Comparison of ENCODE assay signal across 18 mouse cellular contexts in the genomic region with DNA sequence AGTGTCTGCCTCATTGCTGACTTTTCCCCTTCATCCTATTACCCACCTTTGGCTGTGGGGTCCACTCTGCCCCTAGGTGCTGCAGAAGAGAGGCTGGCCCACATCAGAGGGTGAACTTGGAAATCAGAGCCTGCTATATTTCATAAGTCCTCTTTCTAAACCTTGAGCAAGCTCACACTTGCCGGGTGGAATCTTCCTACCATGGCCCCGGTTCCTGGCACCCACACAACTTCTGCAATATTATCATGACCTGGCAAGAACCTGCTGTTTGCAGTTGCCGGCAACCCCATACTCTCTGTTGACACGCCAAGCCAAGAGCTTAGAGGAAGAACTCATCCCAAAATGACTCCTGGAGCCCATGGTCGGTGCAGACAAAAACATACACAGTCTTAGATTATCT. TPM values are rescaled to one million over a fixed set of nuclear protein-coding genes. Genes with fewer than 3 reads are reported as not detected.
DNase-seq lines count a peak whose midpoint lies in the region; ATAC-seq and TF ChIP-seq lines count a peak whose summit lies in the region.
"Had no signal": no experiment of that assay in that cellular context is flagged by ENCODE, and none has a peak within 500 bp of the region (broad histone marks: within the 10 kb centered on the region; RNA-seq: fewer than 3 reads in every experiment).

No protein-coding gene starts in this region.

- TF ChIP-seq CTCF in liver, adult 2 months (IDR thresholded peaks at IDR 0.05; ENCODE audit: low read depth, low read length) = no peak

- no peak for ATAC-seq in liver, embryonic 11.5 days (replicated peaks; ENCODE audit: low FRiP score)
- peak; percentile 64 for ATAC-seq in megakaryocyte progenitor cell, adult 5-6 weeks (replicated peaks; ENCODE audit: poor library complexity)
- ATAC-seq in midbrain, embryonic 15.5 days (replicated peaks) = no peak
- ATAC-seq: CD4-positive, CD25-positive, alpha-beta regulatory T cell, adult 4 months; liver, embryonic 12.5 days had no signal

- H3K27me3 ChIP-seq in liver, adult 2 months (ENCODE audit: control insufficient read depth, insufficient read depth, low read length) = peaks cover 14% of the 10 kb centered on the region; the same call in 1 of the 2 replicates
- no peaks in the 10 kb centered on the region for H3K27me3 ChIP-seq in liver, embryonic 11.5 days (replicated peaks; ENCODE audit: control insufficient read depth, insufficient read depth, low read length)
- no peaks in the 10 kb centered on the region for H3K27me3 ChIP-seq in midbrain, embryonic 15.5 days (replicated peaks)
- H3K27me3 ChIP-seq: hindbrain, embryonic 12.5 days; lung, embryonic 15.5 days; neural tube, embryonic 12.5 days; stomach, embryonic 15.5 days had no signal

- no peak overlapping the region for H3K9ac ChIP-seq in liver, adult 2 months (ENCODE audit: low read depth, low read length)
- H3K9ac ChIP-seq in liver, embryonic 11.5 days (ENCODE audit: low read depth, low read length) = no peak overlapping the region
- no peak overlapping the region for H3K9ac ChIP-seq in midbrain, embryonic 15.5 days
- H3K9ac ChIP-seq: hindbrain, embryonic 12.5 days; liver, embryonic 12.5 days; lung, embryonic 15.5 days; neural tube, embryonic 12.5 days; stomach, embryonic 15.5 days had no signal

- DNase-seq in liver, adult 2 months (ENCODE audit: extremely low read depth, low read depth, low spot score) = peak; percentile 60
- no peak for DNase-seq in liver, embryonic 11.5 days (ENCODE audit: low spot score)
- DNase-seq in adipocyte (ENCODE audit: low spot score) = peak; percentile 26
- peak; percentile 84 for DNase-seq in gastrocnemius, adult 18-20 months (ENCODE audit: low spot score)
- DNase-seq in kidney, adult 8-10 months = no peak
- DNase-seq: cerebellum, adult 2 months; kidney, postnatal 4 days; retina, postnatal 1 day; thymus, postnatal 14 days had no signal

- H3K36me3 ChIP-seq in liver, adult 2 months (ENCODE audit: control insufficient read depth, insufficient read depth, low read length) = no peaks in the 10 kb centered on the region
- no peaks in the 10 kb centered on the region for H3K36me3 ChIP-seq in liver, embryonic 11.5 days (ENCODE audit: control insufficient read depth, insufficient read depth, low read length)
- no peaks in the 10 kb centered on the region for H3K36me3 ChIP-seq in midbrain, embryonic 15.5 days (replicated peaks)
- H3K36me3 ChIP-seq: hindbrain, embryonic 12.5 days; liver, embryonic 12.5 days; lung, embryonic 15.5 days; neural tube, embryonic 12.5 days; stomach, embryonic 15.5 days had no signal

- TF ChIP-seq POLR2A in liver, adult 2 months (IDR thresholded peaks at IDR 0.05; ENCODE audit: extremely low read depth, insufficient read depth, low read length) = no peak

- 11% methylated on average over 5 of the region's 5 CpGs for WGBS in liver, adult 2 months
- WGBS in liver, embryonic 11.5 days = 68% methylated on average over 5 of the region's 5 CpGs
- 87% methylated on average over 5 of the region's 5 CpGs for WGBS in midbrain, embryonic 15.5 days

- H3K4me2 ChIP-seq in liver, embryonic 11.5 days = no peak overlapping the region
- H3K4me2 ChIP-seq in midbrain, embryonic 15.5 days = no peak overlapping the region
- H3K4me2 ChIP-seq: heart, embryonic 11.5 days; hindbrain, embryonic 12.5 days; liver, embryonic 12.5 days; lung, embryonic 15.5 days; neural tube, embryonic 12.5 days; stomach, embryonic 15.5 days had no signal

- H3K4me3 ChIP-seq in liver, adult 2 months (ENCODE audit: insufficient read depth, low read depth, low read length) = no peak overlapping the region
- H3K4me3 ChIP-seq in liver, embryonic 11.5 days (ENCODE audit: low read depth, low read length) = no peak overlapping the region
- no peak overlapping the region for H3K4me3 ChIP-seq in midbrain, embryonic 15.5 days
- H3K4me3 ChIP-seq: hindbrain, embryonic 12.5 days; liver, embryonic 12.5 days; lung, embryonic 15.5 days; neural tube, embryonic 12.5 days; stomach, embryonic 15.5 days had no signal

- H3K27ac ChIP-seq in liver, adult 2 months (replicated peaks; ENCODE audit: insufficient read depth, low read depth, low read length) = no peak overlapping the region
- no peak overlapping the region for H3K27ac ChIP-seq in liver, embryonic 11.5 days (ENCODE audit: low read depth, low read length)
- no peak overlapping the region for H3K27ac ChIP-seq in midbrain, embryonic 15.5 days
- H3K27ac ChIP-seq: hindbrain, embryonic 12.5 days; liver, embryonic 12.5 days; lung, embryonic 15.5 days; neural tube, embryonic 12.5 days; stomach, embryonic 15.5 days had no signal

- H3K79me2 ChIP-seq in liver, adult 2 months (ENCODE audit: control insufficient read depth, insufficient read depth, low read length) = no peaks in the 10 kb centered on the region

- no peaks in the 10 kb centered on the region for H3K9me3 ChIP-seq in liver, embryonic 11.5 days (ENCODE audit: control insufficient read depth, low read length)
- H3K9me3 ChIP-seq in midbrain, embryonic 15.5 days = no peaks in the 10 kb centered on the region
- H3K9me3 ChIP-seq: hindbrain, embryonic 12.5 days; liver, embryonic 12.5 days; lung, embryonic 15.5 days; neural tube, embryonic 12.5 days; stomach, embryonic 15.5 days had no signal

- H3K4me1 ChIP-seq in liver, adult 2 months (ENCODE audit: control insufficient read depth, insufficient read depth, low read length) = peaks cover 3% of the 10 kb centered on the region; the same call in 1 of the 2 replicates
- H3K4me1 ChIP-seq in liver, embryonic 11.5 days (replicated peaks; ENCODE audit: control insufficient read depth, insufficient read depth, low read length) = no peaks in the 10 kb centered on the region
- no peaks in the 10 kb centered on the region for H3K4me1 ChIP-seq in midbrain, embryonic 15.5 days
- H3K4me1 ChIP-seq: liver, embryonic 12.5 days; neural tube, embryonic 12.5 days had no signal

RNA-seq across cellular contexts. Expression of gene Dll1, which starts 49.6 kb away (rescaled TPM):
- 4.0 and 4.6 TPM in 2 replicates for total RNA-seq in liver, adult 2 months (2014; rRNA removed)
- 6.9 and 7.1 TPM in 2 replicates for polyA plus RNA-seq in liver, adult 2 months (2012; rRNA removed)
- 2.2 and 2.3 TPM in 2 replicates for polyA plus RNA-seq in liver, embryonic 11.5 days (2014; fragmentation: Nextera tagmentation; extraction: Ambion mirVana)
- 1 to 10 TPM; 2.2 to 4.7 TPM for total RNA-seq in gastrocnemius, adult 18-20 months (2021)
- not detected in 2 replicates for total RNA-seq in megakaryocyte progenitor cell, adult 5-6 weeks (2015)
- 0.24 TPM in 1 of 2 replicates, not detected in the other for total RNA-seq in megakaryocyte progenitor cell, adult 5-6 weeks (2017)
- 20.5 and 24.0 TPM in 2 replicates for polyA plus RNA-seq in midbrain, embryonic 15.5 days (2015; fragmentation: Nextera tagmentation; extraction: Ambion mirVana)

Comparison
In these comparisons a context has a peak if more than half of its experiments do, and no peak if none do; other contexts are left out.
1. DNase-seq: peak in liver, adult 2 months (single experiment), adipocyte (single experiment) and gastrocnemius, adult 18-20 months (single experiment); none in liver, embryonic 11.5 days (single experiment) and kidney, adult 8-10 months (0 of 2).